Mouse (Mus musculus) liver, embryonic 14.5 days (tissue): ENCODE measurements around the gene Tff1.

Experiments used
- CTCF ChIP-seq: IDR thresholded peaks from 2 replicates; pipeline ENCODE4 v1.5.1; 2016; ENCODE audit warnings: antibody characterized with exemption, low read depth, control low read depth
- EP300 ChIP-seq: IDR thresholded peaks from 2 replicates; pipeline ENCODE4 v1.6.1; 2016; ENCODE audit warnings: antibody characterized with exemption, low read depth

DNA sequence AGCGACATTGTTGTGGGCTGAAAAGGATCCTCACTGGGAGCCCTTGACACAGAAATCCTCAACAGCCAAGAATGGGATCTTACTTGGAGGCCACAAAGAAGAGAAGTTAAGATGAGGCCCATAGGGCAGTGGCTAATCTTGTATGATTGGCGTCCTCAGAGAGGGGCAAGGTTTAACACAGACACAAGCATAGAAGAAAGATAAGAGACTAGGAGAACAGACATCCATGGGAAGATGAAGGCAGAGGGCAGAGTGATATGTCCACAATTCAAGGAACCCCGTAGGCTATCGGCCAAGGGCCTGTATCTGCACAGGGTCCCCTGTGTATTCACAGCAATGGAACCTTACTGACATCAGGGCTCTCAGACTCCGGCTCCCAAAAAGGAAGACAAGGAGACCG, 30.1 kb upstream of the Tff1 start:
- TF ChIP-seq CTCF (no peak), EP300 (no peak)
